Mouse (Mus musculus) neural tube, embryonic 11.5 days (tissue): ENCODE data around the gene Mien1. TPM values are rescaled to one million over a fixed set of nuclear protein-coding genes. Genes with fewer than 3 reads are reported as not detected.

Experiments
- ATAC-seq: fragments of 200-750 bp; cut with Nextera tagmentation; 2 replicates; pipeline ENCODE4 v1.8.0; 2017; ENCODE audit warnings: moderate number of reproducible peaks, mild to moderate bottlenecking, moderate TSS enrichment, moderate library complexity; ENCODE audit not compliant: insufficient read depth, low FRiP score, low TSS enrichment
- DNase-seq: peaks from one replicate; pipeline ENCODE4 v3.0.0-alpha.2; 2015; ENCODE audit warnings: low spot score
- H3K27ac ChIP-seq: fragments of 300-500 bp; sonication (generic); 2 replicates; pipeline ENCODE4 v1.5.1; 2014; ENCODE audit warnings: low read depth, mild to moderate bottlenecking, low read length
- H3K27me3 ChIP-seq: fragments of 300-500 bp; sonication (generic); 2 replicates; pipeline ENCODE4 v1.6.1; 2014; ENCODE audit warnings: mild to moderate bottlenecking, low read length, mixed read lengths; ENCODE audit not compliant: control insufficient read depth, insufficient read depth
- H3K36me3 ChIP-seq: fragments of 300-500 bp; sonication (generic); 2 replicates; pipeline ENCODE4 v1.6.1; 2014; ENCODE audit warnings: mild to moderate bottlenecking, low read length, moderate library complexity, mixed read lengths; ENCODE audit not compliant: control insufficient read depth, insufficient read depth
- H3K4me1 ChIP-seq: fragments of 300-500 bp; sonication (generic); 2 replicates; pipeline ENCODE4 v1.6.1; 2014; ENCODE audit warnings: low read length, mixed read lengths; ENCODE audit not compliant: control insufficient read depth, insufficient read depth
- H3K4me2 ChIP-seq: fragments of 300-500 bp; sonication (generic); 2 replicates; pipeline ENCODE4 v1.6.1; 2014; ENCODE audit warnings: low read depth, mild to moderate bottlenecking, moderate library complexity
- H3K4me3 ChIP-seq: fragments of 300-500 bp; sonication (generic); 2 replicates; pipeline ENCODE4 v1.5.1; 2014; ENCODE audit warnings: low read depth, low read length
- H3K9ac ChIP-seq: fragments of 300-500 bp; sonication (generic); 2 replicates; pipeline ENCODE4 v1.6.1; 2014; ENCODE audit warnings: mild to moderate bottlenecking, low read length
- H3K9me3 ChIP-seq: fragments of 300-500 bp; sonication (generic); 2 replicates; pipeline ENCODE4 v1.6.1; 2016; ENCODE audit warnings: low read length; ENCODE audit not compliant: control insufficient read depth
- WGBS: fragments of 180-500 bp; shearing (Covaris S2); extraction: QIAGEN DNeasy Blood & Tissue Kit; methylation state at CpG from one replicate; pipeline ENCODE4 v1.1.7; 2014; 5-methylcytosine and 5-hydroxymethylcytosine counted together
- polyA plus RNA-seq: library from polyadenylated mRNA; unstranded; fragments of >200 nt; fragmentation: Nextera tagmentation; extraction: Ambion mirVana; gene quantifications from 2 replicates; pipeline ENCODE4 v1.2.1, GENCODE M21; 2014

The Mien1 gene
- 133 and 151 TPM in 2 replicates for polyA plus RNA-seq

GRCm38 (mm10) chr11:98438331-98439158 lies at the start of gene Mien1:
Mien1 (minus strand) TSS chr11:98438991.
- H3K4me1 ChIP-seq: no peaks in the 10 kb centered on the region
- WGBS: 3% methylated on average over 43 of the region's 43 CpGs
- H3K9ac ChIP-seq: peak within 1 kb of the TSS; percentile 74
- no peak within 1 kb of the TSS for H3K27ac ChIP-seq
- no peaks in the 10 kb centered on the region for H3K9me3 ChIP-seq
- peak within 1 kb of the TSS; percentile 87 for H3K4me2 ChIP-seq
- no peaks in the 10 kb centered on the region; the same call in 1 of the 2 replicates for H3K36me3 ChIP-seq
- peak within 1 kb of the TSS; percentile 77 for H3K4me3 ChIP-seq
- ATAC-seq (peak; percentile 89), DNase-seq (peak; percentile 95)
- H3K27me3 ChIP-seq: no peaks in the 10 kb centered on the region

GRCm38 (mm10) chr11:98487526-98488040 lies 48.8 kb upstream of the Mien1 start:
- H3K36me3 ChIP-seq: no peaks in the 10 kb centered on the region
- H3K9me3 ChIP-seq: no peaks in the 10 kb centered on the region
- no peaks in the 10 kb centered on the region for H3K4me1 ChIP-seq
- H3K4me3 ChIP-seq: no peak overlapping the region
- no peak for ATAC-seq
- no peaks in the 10 kb centered on the region for H3K27me3 ChIP-seq
- H3K9ac ChIP-seq: no peak overlapping the region
- no peak overlapping the region for H3K27ac ChIP-seq
- WGBS: 84% methylated on average over 5 of the region's 5 CpGs
- H3K4me2 ChIP-seq: no peak overlapping the region
- no peak for DNase-seq

- Histone ChIP-seq H3K9ac (no peak overlapping the region), H3K4me2 (no peak overlapping the region), H3K27ac (no peak overlapping the region), H3K4me1 (no peaks in the 10 kb centered on the region), H3K9me3 (no peaks in the 10 kb centered on the region), H3K4me3 (no peak overlapping the region), H3K27me3 (no peaks in the 10 kb centered on the region), H3K36me3 (no peaks in the 10 kb centered on the region)
- DNase-seq (no peak), ATAC-seq (no peak)
- 94% methylated on average over 2 of the region's 2 CpGs for WGBS
Measured at GRCm38 (mm10) chr11:98485749-98486148, 47.0 kb upstream of the Mien1 start.

GRCm38 (mm10) chr11:98482067-98482466 lies 43.3 kb upstream of the Mien1 start:
- no peaks in the 10 kb centered on the region for H3K9me3 ChIP-seq
- no peak overlapping the region for H3K9ac ChIP-seq
- 83% methylated on average over 10 of the region's 10 CpGs for WGBS
- H3K4me3 ChIP-seq: no peak overlapping the region
- no peaks in the 10 kb centered on the region for H3K36me3 ChIP-seq
- H3K27ac ChIP-seq: no peak overlapping the region
- H3K4me2 ChIP-seq: no peak overlapping the region
- H3K27me3 ChIP-seq: no peaks in the 10 kb centered on the region
- no peaks in the 10 kb centered on the region for H3K4me1 ChIP-seq
- ATAC-seq (no peak), DNase-seq (no peak)

GRCm38 (mm10) chr11:98481231-98481630 lies 42.4 kb upstream of the Mien1 start:
- DNase-seq: no peak
- no peak for ATAC-seq
- H3K9me3 ChIP-seq: no peaks in the 10 kb centered on the region
- no peak overlapping the region for H3K4me2 ChIP-seq
- no peaks in the 10 kb centered on the region for H3K4me1 ChIP-seq
- H3K36me3 ChIP-seq: no peaks in the 10 kb centered on the region
- WGBS: 69% methylated on average over 6 of the region's 6 CpGs
- no peak overlapping the region for H3K9ac ChIP-seq
- H3K27ac ChIP-seq: no peak overlapping the region
- H3K27me3 ChIP-seq: no peaks in the 10 kb centered on the region
- H3K4me3 ChIP-seq: no peak overlapping the region

GRCm38 (mm10) chr11:98479940-98480497 lies 41.2 kb upstream of the Mien1 start:
- Histone ChIP-seq H3K4me3 (no peak overlapping the region), H3K9ac (no peak overlapping the region), H3K27ac (no peak overlapping the region), H3K27me3 (no peaks in the 10 kb centered on the region), H3K4me1 (no peaks in the 10 kb centered on the region), H3K4me2 (no peak overlapping the region), H3K9me3 (no peaks in the 10 kb centered on the region), H3K36me3 (no peaks in the 10 kb centered on the region)
- ATAC-seq: no peak
- 90% methylated on average over 12 of the region's 12 CpGs for WGBS
- DNase-seq: no peak

GRCm38 (mm10) chr11:98479026-98479939 lies 40.5 kb upstream of the Mien1 start:
- WGBS: 87% methylated on average over 13 of the region's 13 CpGs
- Histone ChIP-seq H3K9ac (no peak overlapping the region), H3K27me3 (no peaks in the 10 kb centered on the region), H3K4me3 (no peak overlapping the region), H3K27ac (no peak overlapping the region), H3K36me3 (no peaks in the 10 kb centered on the region), H3K4me1 (no peaks in the 10 kb centered on the region), H3K4me2 (no peak overlapping the region), H3K9me3 (no peaks in the 10 kb centered on the region)
- no peak for DNase-seq
- ATAC-seq: no peak

- DNase-seq: no peak
- H3K27me3 ChIP-seq: no peaks in the 10 kb centered on the region
- H3K4me1 ChIP-seq: no peaks in the 10 kb centered on the region
- H3K4me3 ChIP-seq: no peak overlapping the region
- H3K9ac ChIP-seq: no peak overlapping the region
- WGBS: 72% methylated on average over 14 of the region's 14 CpGs
- no peak overlapping the region for H3K4me2 ChIP-seq
- no peaks in the 10 kb centered on the region for H3K9me3 ChIP-seq
- no peak for ATAC-seq
- H3K36me3 ChIP-seq: no peaks in the 10 kb centered on the region
- H3K27ac ChIP-seq: no peak overlapping the region
Measured at GRCm38 (mm10) chr11:98477011-98477701, 38.4 kb upstream of the Mien1 start.
